Mouse (Mus musculus): ENCODE results near the gene Pyroxd2.

- no peak for TF ChIP-seq CTCF (IDR thresholded peaks at IDR 0.05; ENCODE audit: insufficient read depth, low read length)
- TF ChIP-seq POLR2A (IDR thresholded peaks at IDR 0.05; ENCODE audit: borderline replicate concordance, extremely low read depth, low read depth, low read length): no peak
Measured at GRCm38 (mm10) chr19:42689786-42690185, 62.8 kb downstream of the Pyroxd2 start.
